Mouse (Mus musculus): ENCODE data around the gene Ap3b1. TPM values are rescaled to one million over a fixed set of nuclear protein-coding genes. Genes with fewer than 3 reads are reported as not detected.

The Ap3b1 gene
- total RNA-seq, 2 experiments from 2014 or later: 58.5 to 58.9 TPM

GRCm38 (mm10) chr13:94497521-94497920 is 138.8 kb downstream of the Ap3b1 start:
- no peak for TF ChIP-seq CTCF (conservative IDR thresholded peaks at IDR 0.05)
- no peak overlapping the region for H3K27ac ChIP-seq
- no peak overlapping the region for H3K4me3 ChIP-seq
- DNase-seq (ENCODE audit: low spot score in 2 of 2): no peak

- H3K27ac ChIP-seq: peak overlapping the region; percentile 77; the same call in 1 of the 2 replicates
- TF ChIP-seq CTCF (conservative IDR thresholded peaks at IDR 0.05): no peak
- DNase-seq (ENCODE audit: low spot score in 2 of 2): peak in 1 of 2 experiments; percentile 64
These were observed 147.7 kb downstream of the Ap3b1 start for GRCm38 (mm10) chr13:94506411-94506810.

GRCm38 (mm10) chr13:94508344-94508743 is 149.6 kb downstream of the Ap3b1 start:
- no peak for DNase-seq (ENCODE audit: low spot score in 2 of 2)
- peak overlapping the region; percentile 21; the same call in 1 of the 2 replicates for H3K27ac ChIP-seq
- H3K4me3 ChIP-seq: no peak overlapping the region
- TF ChIP-seq CTCF (conservative IDR thresholded peaks at IDR 0.05): no peak

More at GRCm38 (mm10) chr13:94506411-94506810, 147.7 kb downstream of the Ap3b1 start:
- no peak overlapping the region for H3K4me3 ChIP-seq

- DNase-seq (ENCODE audit: low spot score in 2 of 2): no peak
- H3K4me3 ChIP-seq: no peak overlapping the region
- TF ChIP-seq CTCF (conservative IDR thresholded peaks at IDR 0.05): no peak
- no peak overlapping the region for H3K27ac ChIP-seq
These were observed 154.5 kb downstream of the Ap3b1 start for GRCm38 (mm10) chr13:94513157-94513767.

- Histone ChIP-seq H3K27ac (no peak overlapping the region), H3K4me3 (no peak overlapping the region)
- no peak for TF ChIP-seq CTCF (conservative IDR thresholded peaks at IDR 0.05)
- no peak for DNase-seq (ENCODE audit: low spot score in 2 of 2)
These were observed 155.1 kb downstream of the Ap3b1 start for GRCm38 (mm10) chr13:94513898-94514297.

- no peak for TF ChIP-seq CTCF (conservative IDR thresholded peaks at IDR 0.05)
- no peak overlapping the region for H3K4me3 ChIP-seq
- no peak for DNase-seq (ENCODE audit: low spot score in 2 of 2)
- no peak overlapping the region for H3K27ac ChIP-seq
These were observed 156.2 kb downstream of the Ap3b1 start for GRCm38 (mm10) chr13:94514992-94515391.

GRCm38 (mm10) chr13:94516532-94516931 is 157.8 kb downstream of the Ap3b1 start:
- TF ChIP-seq CTCF (conservative IDR thresholded peaks at IDR 0.05): no peak
- Histone ChIP-seq H3K4me3 (no peak overlapping the region), H3K27ac (no peak overlapping the region)
- no peak for DNase-seq (ENCODE audit: low spot score in 2 of 2)

GRCm38 (mm10) chr13:94518176-94518575 is 159.4 kb downstream of the Ap3b1 start:
- TF ChIP-seq CTCF (conservative IDR thresholded peaks at IDR 0.05): no peak
- Histone ChIP-seq H3K27ac (no peak overlapping the region), H3K4me3 (no peak overlapping the region)
- DNase-seq (ENCODE audit: low spot score in 2 of 2): no peak

- Histone ChIP-seq H3K4me3 (no peak overlapping the region), H3K27ac (no peak overlapping the region)
- TF ChIP-seq CTCF (conservative IDR thresholded peaks at IDR 0.05): no peak
- DNase-seq (ENCODE audit: low spot score in 2 of 2): no peak
These were observed 160.5 kb downstream of the Ap3b1 start for GRCm38 (mm10) chr13:94519276-94519675.

- Histone ChIP-seq H3K4me3 (no peak overlapping the region), H3K27ac (no peak overlapping the region)
- no peak for DNase-seq (ENCODE audit: low spot score in 2 of 2)
- TF ChIP-seq CTCF (conservative IDR thresholded peaks at IDR 0.05): no peak
These were observed 164.5 kb downstream of the Ap3b1 start for GRCm38 (mm10) chr13:94523213-94523612.

- Histone ChIP-seq H3K27ac (no peak overlapping the region), H3K4me3 (no peak overlapping the region)
- no peak for DNase-seq (ENCODE audit: low spot score in 2 of 2)
- TF ChIP-seq CTCF (conservative IDR thresholded peaks at IDR 0.05): no peak
These were observed 166.0 kb downstream of the Ap3b1 start for GRCm38 (mm10) chr13:94524669-94525238.

GRCm38 (mm10) chr13:94529138-94529537 is 170.4 kb downstream of the Ap3b1 start:
- H3K4me3 ChIP-seq: no peak overlapping the region
- no peak for DNase-seq (ENCODE audit: low spot score in 2 of 2)
- H3K27ac ChIP-seq: no peak overlapping the region
- TF ChIP-seq CTCF (conservative IDR thresholded peaks at IDR 0.05): no peak

GRCm38 (mm10) chr13:94533516-94533915 is 174.8 kb downstream of the Ap3b1 start:
- H3K27ac ChIP-seq: no peak overlapping the region
- no peak for TF ChIP-seq CTCF (conservative IDR thresholded peaks at IDR 0.05)
- no peak overlapping the region for H3K4me3 ChIP-seq
- DNase-seq (ENCODE audit: low spot score in 2 of 2): no peak

- no peak for DNase-seq (ENCODE audit: low spot score in 2 of 2)
- no peak overlapping the region for H3K27ac ChIP-seq
- no peak for TF ChIP-seq CTCF (conservative IDR thresholded peaks at IDR 0.05)
- no peak overlapping the region for H3K4me3 ChIP-seq
These were observed 178.6 kb downstream of the Ap3b1 start for GRCm38 (mm10) chr13:94537336-94537735.
